ENCODE assay signal across 9 mouse cellular contexts in genomic region chr8:97004131-97004530, GRCm38 (mm10).
A peak's percentile ranks its signal among the peaks of the same experiment; 100 is the strongest.
DNase-seq lines count a peak whose midpoint lies in the region; ATAC-seq and TF ChIP-seq lines count a peak whose summit lies in the region.
"Had no signal": no experiment of that assay in that cellular context is flagged by ENCODE, and none has a peak within 500 bp of the region (broad histone marks: within the 10 kb centered on the region; RNA-seq: fewer than 3 reads in every experiment).

No protein-coding gene starts in this region.

- 39% methylated on average over 3 of the region's 3 CpGs for WGBS in forebrain, embryonic 14.5 days
- WGBS in forebrain, embryonic 11.5 days, result 57% methylated on average over 3 of the region's 3 CpGs
- 28% methylated on average over 3 of the region's 3 CpGs for WGBS in forebrain, postnatal 0 days
- WGBS in neural tube, embryonic 15.5 days, result 44% methylated on average over 3 of the region's 3 CpGs
- 73% methylated on average over 2 of the region's 3 CpGs for WGBS in intestine, embryonic 15.5 days

- H3K4me2 ChIP-seq in forebrain, embryonic 14.5 days (ENCODE audit: low read length), result no peak overlapping the region
- no peak overlapping the region for H3K4me2 ChIP-seq in forebrain, embryonic 11.5 days (ENCODE audit: low read depth, low read length, severe bottlenecking)
- H3K4me2 ChIP-seq in forebrain, postnatal 0 days (ENCODE audit: low read depth), result no peak overlapping the region
- H3K4me2 ChIP-seq in neural tube, embryonic 15.5 days, result no peak overlapping the region
- H3K4me2 ChIP-seq in intestine, embryonic 15.5 days (replicated peaks), result no peak overlapping the region
- H3K4me2 ChIP-seq: midbrain, embryonic 15.5 days had no signal

- H3K4me3 ChIP-seq in forebrain, embryonic 14.5 days (ENCODE audit: low read depth, low read length), result no peak overlapping the region
- H3K4me3 ChIP-seq in forebrain, embryonic 11.5 days (ENCODE audit: low read depth, low read length), result no peak overlapping the region
- H3K4me3 ChIP-seq in forebrain, postnatal 0 days (ENCODE audit: low read depth, low read length), result no peak overlapping the region
- no peak overlapping the region for H3K4me3 ChIP-seq in neural tube, embryonic 15.5 days (replicated peaks)
- no peak overlapping the region for H3K4me3 ChIP-seq in intestine, embryonic 15.5 days (replicated peaks)
- H3K4me3 ChIP-seq: midbrain, embryonic 15.5 days had no signal

- no peak for TF ChIP-seq CTCF in forebrain, postnatal 0 days (IDR thresholded peaks at IDR 0.05; ENCODE audit: low read depth)

- no peak overlapping the region for H3K27ac ChIP-seq in forebrain, embryonic 14.5 days (ENCODE audit: low read depth, low read length)
- no peak overlapping the region for H3K27ac ChIP-seq in forebrain, embryonic 11.5 days (ENCODE audit: low read depth, low read length)
- no peak overlapping the region for H3K27ac ChIP-seq in forebrain, postnatal 0 days (ENCODE audit: low read depth, low read length)
- H3K27ac ChIP-seq in neural tube, embryonic 15.5 days (replicated peaks), result no peak overlapping the region
- H3K27ac ChIP-seq in intestine, embryonic 15.5 days, result no peak overlapping the region
- H3K27ac ChIP-seq: midbrain, embryonic 15.5 days had no signal

- H3K9ac ChIP-seq in forebrain, embryonic 14.5 days (ENCODE audit: low read length), result no peak overlapping the region
- H3K9ac ChIP-seq in forebrain, embryonic 11.5 days (ENCODE audit: low read length), result no peak overlapping the region
- no peak overlapping the region for H3K9ac ChIP-seq in forebrain, postnatal 0 days
- no peak overlapping the region for H3K9ac ChIP-seq in neural tube, embryonic 15.5 days (replicated peaks)
- H3K9ac ChIP-seq in intestine, embryonic 15.5 days, result no peak overlapping the region
- H3K9ac ChIP-seq: midbrain, embryonic 15.5 days had no signal

- H3K9me3 ChIP-seq in forebrain, embryonic 14.5 days (replicated peaks; ENCODE audit: control insufficient read depth, low read length), result no peaks in the 10 kb centered on the region
- H3K9me3 ChIP-seq in forebrain, embryonic 11.5 days (ENCODE audit: control insufficient read depth, low read length), result no peaks in the 10 kb centered on the region
- H3K9me3 ChIP-seq in forebrain, postnatal 0 days (ENCODE audit: low read length), result no peaks in the 10 kb centered on the region
- H3K9me3 ChIP-seq in neural tube, embryonic 15.5 days (replicated peaks), result no peaks in the 10 kb centered on the region
- no peaks in the 10 kb centered on the region for H3K9me3 ChIP-seq in intestine, embryonic 15.5 days
- H3K9me3 ChIP-seq: midbrain, embryonic 15.5 days had no signal

- DNase-seq in forebrain, embryonic 14.5 days (ENCODE audit: low spot score), result peak; percentile 78
- no peak for DNase-seq in forebrain, embryonic 11.5 days (ENCODE audit: low spot score)
- peak; percentile 2 to 27 for DNase-seq in kidney, postnatal 36 days
- DNase-seq in kidney, adult 11 months, result no peak
- DNase-seq in adrenal gland, postnatal 10 days, result peak; percentile 47
- peak; percentile 68 for DNase-seq in forebrain, postnatal 0 days

- no peaks in the 10 kb centered on the region for H3K27me3 ChIP-seq in forebrain, embryonic 14.5 days (replicated peaks; ENCODE audit: control insufficient read depth, insufficient read depth, low read length)
- H3K27me3 ChIP-seq in forebrain, embryonic 11.5 days (ENCODE audit: control insufficient read depth, insufficient read depth, low read length), result no peaks in the 10 kb centered on the region
- H3K27me3 ChIP-seq in forebrain, postnatal 0 days (ENCODE audit: insufficient read depth, low read length), result no peaks in the 10 kb centered on the region
- H3K27me3 ChIP-seq in neural tube, embryonic 15.5 days (replicated peaks), result no peaks in the 10 kb centered on the region
- no peaks in the 10 kb centered on the region for H3K27me3 ChIP-seq in intestine, embryonic 15.5 days (replicated peaks)
- H3K27me3 ChIP-seq: midbrain, embryonic 15.5 days had no signal

- ATAC-seq in forebrain, embryonic 14.5 days, result peak; percentile 65; the same call in 1 of the 2 replicates
- ATAC-seq in forebrain, embryonic 11.5 days (replicated peaks; ENCODE audit: low FRiP score), result no peak
- peak; percentile 60; the same call in 1 of the 2 replicates for ATAC-seq in forebrain, postnatal 0 days
- no peak; the same call in 1 of the 2 replicates for ATAC-seq in neural tube, embryonic 15.5 days (ENCODE audit: low FRiP score)
- ATAC-seq in intestine, embryonic 15.5 days, result no peak
- ATAC-seq: midbrain, embryonic 15.5 days had no signal

- H3K36me3 ChIP-seq in forebrain, embryonic 14.5 days (ENCODE audit: control insufficient read depth, insufficient read depth, low read length), result no peaks in the 10 kb centered on the region
- no peaks in the 10 kb centered on the region for H3K36me3 ChIP-seq in forebrain, embryonic 11.5 days (ENCODE audit: control insufficient read depth, insufficient read depth, low read length)
- H3K36me3 ChIP-seq in forebrain, postnatal 0 days (ENCODE audit: insufficient read depth), result no peaks in the 10 kb centered on the region
- H3K36me3 ChIP-seq in neural tube, embryonic 15.5 days, result no peaks in the 10 kb centered on the region
- no peaks in the 10 kb centered on the region for H3K36me3 ChIP-seq in intestine, embryonic 15.5 days
- H3K36me3 ChIP-seq: midbrain, embryonic 15.5 days had no signal

- H3K4me1 ChIP-seq in forebrain, embryonic 14.5 days (ENCODE audit: control insufficient read depth, insufficient read depth, low read length), result no peaks in the 10 kb centered on the region
- no peaks in the 10 kb centered on the region for H3K4me1 ChIP-seq in forebrain, embryonic 11.5 days (replicated peaks; ENCODE audit: control insufficient read depth, insufficient read depth, low read length)
- no peaks in the 10 kb centered on the region for H3K4me1 ChIP-seq in forebrain, postnatal 0 days (ENCODE audit: insufficient read depth)
- H3K4me1 ChIP-seq in neural tube, embryonic 15.5 days, result no peaks in the 10 kb centered on the region
- H3K4me1 ChIP-seq in intestine, embryonic 15.5 days (replicated peaks), result no peaks in the 10 kb centered on the region
- H3K4me1 ChIP-seq: midbrain, embryonic 15.5 days had no signal

Comparison
In these comparisons a context has a peak if more than half of its experiments do, and no peak if none do; other contexts are left out.
1. ATAC-seq: peak in forebrain, embryonic 14.5 days (single experiment) and forebrain, postnatal 0 days (single experiment); none in forebrain, embryonic 11.5 days (single experiment), neural tube, embryonic 15.5 days (single experiment) and intestine, embryonic 15.5 days (single experiment).
2. DNase-seq: peak in forebrain, embryonic 14.5 days (single experiment), kidney, postnatal 36 days (2 of 2), adrenal gland, postnatal 10 days (single experiment) and forebrain, postnatal 0 days (single experiment); none in forebrain, embryonic 11.5 days (single experiment) and kidney, adult 11 months (single experiment).